Mouse (Mus musculus): Measurements from ENCODE around the gene Dlg3.

The Dlg3 gene

GRCm38 (mm10) chrX:100802034-100802433, 34.5 kb downstream of the Dlg3 start:
- Histone ChIP-seq H3K27me3 (ENCODE audit: insufficient read depth, low read length) (no peaks in the 10 kb centered on the region), H3K36me3 (ENCODE audit: insufficient read depth, low read length) (peaks cover 25% of the 10 kb centered on the region), H3K4me3 (replicated peaks; ENCODE audit: low read length) (no peak overlapping the region), H3K4me1 (replicated peaks; ENCODE audit: low read depth, low read length) (peaks cover 43% of the 10 kb centered on the region), H3K9me3 (ENCODE audit: low read length) (no peaks in the 10 kb centered on the region)
- TF ChIP-seq POU5F1 (IDR thresholded peaks at IDR 0.05; ENCODE audit: borderline replicate concordance, low read length) = no peak
- TF ChIP-seq CTCF (conservative IDR thresholded peaks at IDR 0.05; ENCODE audit: low read length) = no peak
- no peak for TF ChIP-seq NANOG (IDR thresholded peaks at IDR 0.05; ENCODE audit: borderline replicate concordance, low read length)

GRCm38 (mm10) chrX:100811129-100811528, 43.6 kb downstream of the Dlg3 start:
- no peaks in the 10 kb centered on the region for H3K4me1 ChIP-seq (replicated peaks; ENCODE audit: low read depth, low read length)

GRCm38 (mm10) chrX:100814139-100814538, 46.6 kb downstream of the Dlg3 start:
- no peak overlapping the region for H3K4me3 ChIP-seq (replicated peaks; ENCODE audit: low read length)
- peaks cover 66% of the 10 kb centered on the region for H3K36me3 ChIP-seq (ENCODE audit: insufficient read depth, low read length)
- TF ChIP-seq NANOG (IDR thresholded peaks at IDR 0.05; ENCODE audit: borderline replicate concordance, low read length) = no peak
- no peak for TF ChIP-seq CTCF (conservative IDR thresholded peaks at IDR 0.05; ENCODE audit: low read length)
- no peak for TF ChIP-seq POU5F1 (IDR thresholded peaks at IDR 0.05; ENCODE audit: borderline replicate concordance, low read length)
- H3K9me3 ChIP-seq (ENCODE audit: low read length) = no peaks in the 10 kb centered on the region
- no peaks in the 10 kb centered on the region for H3K27me3 ChIP-seq (ENCODE audit: insufficient read depth, low read length)
- peaks cover 9% of the 10 kb centered on the region; the same call in 1 of the 2 replicates for H3K4me1 ChIP-seq (replicated peaks; ENCODE audit: low read depth, low read length)

More at GRCm38 (mm10) chrX:100811129-100811528, 43.6 kb downstream of the Dlg3 start:
- H3K27me3 ChIP-seq (ENCODE audit: insufficient read depth, low read length) = no peaks in the 10 kb centered on the region
- H3K9me3 ChIP-seq (ENCODE audit: low read length) = no peaks in the 10 kb centered on the region
- H3K4me3 ChIP-seq (replicated peaks; ENCODE audit: low read length) = no peak overlapping the region
- peaks cover 92% of the 10 kb centered on the region for H3K36me3 ChIP-seq (ENCODE audit: insufficient read depth, low read length)
- TF ChIP-seq CTCF (conservative IDR thresholded peaks at IDR 0.05; ENCODE audit: low read length) (no peak), POU5F1 (IDR thresholded peaks at IDR 0.05; ENCODE audit: borderline replicate concordance, low read length) (no peak), NANOG (IDR thresholded peaks at IDR 0.05; ENCODE audit: borderline replicate concordance, low read length) (no peak)

GRCm38 (mm10) chrX:100815766-100816165, 48.2 kb downstream of the Dlg3 start:
- H3K9me3 ChIP-seq (ENCODE audit: low read length) = no peaks in the 10 kb centered on the region
- peaks cover 51% of the 10 kb centered on the region for H3K36me3 ChIP-seq (ENCODE audit: insufficient read depth, low read length)
- no peaks in the 10 kb centered on the region for H3K27me3 ChIP-seq (ENCODE audit: insufficient read depth, low read length)
- peaks cover 10% of the 10 kb centered on the region; the same call in 1 of the 2 replicates for H3K4me1 ChIP-seq (replicated peaks; ENCODE audit: low read depth, low read length)
- TF ChIP-seq POU5F1 (IDR thresholded peaks at IDR 0.05; ENCODE audit: borderline replicate concordance, low read length) = no peak
- TF ChIP-seq NANOG (IDR thresholded peaks at IDR 0.05; ENCODE audit: borderline replicate concordance, low read length) = no peak
- TF ChIP-seq CTCF (conservative IDR thresholded peaks at IDR 0.05; ENCODE audit: low read length) = no peak
- H3K4me3 ChIP-seq (replicated peaks; ENCODE audit: low read length) = no peak overlapping the region

GRCm38 (mm10) chrX:100818681-100819080, 51.2 kb downstream of the Dlg3 start:
- Histone ChIP-seq H3K4me3 (replicated peaks; ENCODE audit: low read length) (peak overlapping the region; percentile 26; the same call in 1 of the 2 replicates), H3K36me3 (ENCODE audit: insufficient read depth, low read length) (peaks cover 25% of the 10 kb centered on the region), H3K9me3 (ENCODE audit: low read length) (no peaks in the 10 kb centered on the region), H3K27me3 (ENCODE audit: insufficient read depth, low read length) (no peaks in the 10 kb centered on the region), H3K4me1 (replicated peaks; ENCODE audit: low read depth, low read length) (peaks cover 10% of the 10 kb centered on the region; the same call in 1 of the 2 replicates)
- TF ChIP-seq CTCF (conservative IDR thresholded peaks at IDR 0.05; ENCODE audit: low read length) = no peak
- no peak for TF ChIP-seq POU5F1 (IDR thresholded peaks at IDR 0.05; ENCODE audit: borderline replicate concordance, low read length)
- TF ChIP-seq NANOG (IDR thresholded peaks at IDR 0.05; ENCODE audit: borderline replicate concordance, low read length) = no peak

GRCm38 (mm10) chrX:100821149-100821548, 53.6 kb downstream of the Dlg3 start:
- TF ChIP-seq POU5F1 (IDR thresholded peaks at IDR 0.05; ENCODE audit: borderline replicate concordance, low read length) (no peak), CTCF (conservative IDR thresholded peaks at IDR 0.05; ENCODE audit: low read length) (no peak), NANOG (IDR thresholded peaks at IDR 0.05; ENCODE audit: borderline replicate concordance, low read length) (no peak)
- no peak overlapping the region for H3K4me3 ChIP-seq (replicated peaks; ENCODE audit: low read length)
- no peaks in the 10 kb centered on the region for H3K9me3 ChIP-seq (ENCODE audit: low read length)

GRCm38 (mm10) chrX:100825557-100825956, 58.0 kb downstream of the Dlg3 start:
- H3K4me3 ChIP-seq (replicated peaks; ENCODE audit: low read length) = no peak overlapping the region
- H3K9me3 ChIP-seq (ENCODE audit: low read length) = no peaks in the 10 kb centered on the region
- no peaks in the 10 kb centered on the region for H3K36me3 ChIP-seq (ENCODE audit: insufficient read depth, low read length)
- no peaks in the 10 kb centered on the region for H3K27me3 ChIP-seq (ENCODE audit: insufficient read depth, low read length)
- no peaks in the 10 kb centered on the region; the same call in 1 of the 2 replicates for H3K4me1 ChIP-seq (replicated peaks; ENCODE audit: low read depth, low read length)
- TF ChIP-seq NANOG (IDR thresholded peaks at IDR 0.05; ENCODE audit: borderline replicate concordance, low read length) (no peak), CTCF (conservative IDR thresholded peaks at IDR 0.05; ENCODE audit: low read length) (no peak), POU5F1 (IDR thresholded peaks at IDR 0.05; ENCODE audit: borderline replicate concordance, low read length) (no peak)

More at GRCm38 (mm10) chrX:100821149-100821548, 53.6 kb downstream of the Dlg3 start:
- Histone ChIP-seq H3K4me1 (replicated peaks; ENCODE audit: low read depth, low read length) (peaks cover 10% of the 10 kb centered on the region; the same call in 1 of the 2 replicates), H3K36me3 (ENCODE audit: insufficient read depth, low read length) (no peaks in the 10 kb centered on the region; the same call in 1 of the 2 replicates), H3K27me3 (ENCODE audit: insufficient read depth, low read length) (no peaks in the 10 kb centered on the region)

GRCm38 (mm10) chrX:100832806-100833205, 65.3 kb downstream of the Dlg3 start:
- Histone ChIP-seq H3K36me3 (ENCODE audit: insufficient read depth, low read length) (no peaks in the 10 kb centered on the region), H3K4me1 (replicated peaks; ENCODE audit: low read depth, low read length) (no peaks in the 10 kb centered on the region), H3K9me3 (ENCODE audit: low read length) (no peaks in the 10 kb centered on the region), H3K4me3 (replicated peaks; ENCODE audit: low read length) (no peak overlapping the region), H3K27me3 (ENCODE audit: insufficient read depth, low read length) (no peaks in the 10 kb centered on the region)
- TF ChIP-seq NANOG (IDR thresholded peaks at IDR 0.05; ENCODE audit: borderline replicate concordance, low read length) (no peak), POU5F1 (IDR thresholded peaks at IDR 0.05; ENCODE audit: borderline replicate concordance, low read length) (no peak), CTCF (conservative IDR thresholded peaks at IDR 0.05; ENCODE audit: low read length) (no peak)

- no peak overlapping the region for H3K4me3 ChIP-seq (replicated peaks; ENCODE audit: low read length)
- H3K36me3 ChIP-seq (ENCODE audit: insufficient read depth, low read length) = no peaks in the 10 kb centered on the region
- H3K27me3 ChIP-seq (ENCODE audit: insufficient read depth, low read length) = no peaks in the 10 kb centered on the region
- no peaks in the 10 kb centered on the region for H3K4me1 ChIP-seq (replicated peaks; ENCODE audit: low read depth, low read length)
- no peaks in the 10 kb centered on the region for H3K9me3 ChIP-seq (ENCODE audit: low read length)
- TF ChIP-seq NANOG (IDR thresholded peaks at IDR 0.05; ENCODE audit: borderline replicate concordance, low read length) (no peak), POU5F1 (IDR thresholded peaks at IDR 0.05; ENCODE audit: borderline replicate concordance, low read length) (no peak), CTCF (conservative IDR thresholded peaks at IDR 0.05; ENCODE audit: low read length) (no peak)
Measured at GRCm38 (mm10) chrX:100839211-100839610, 71.7 kb downstream of the Dlg3 start.
